Mouse (Mus musculus): Measurements from ENCODE around the gene Tns3. TPM values are rescaled to one million over a fixed set of nuclear protein-coding genes. Genes with fewer than 3 reads are reported as not detected.

The Tns3 gene
- total RNA-seq, 2 experiments from 2014 or later = 33.6 to 40.1 TPM

GRCm38 (mm10) chr11:8432941-8433340 lies 231.4 kb downstream of the Tns3 start:
- no peak for DNase-seq (ENCODE audit: extremely low spot score in 1 of 2, low spot score in 2 of 2)
- Histone ChIP-seq H3K27ac (no peak overlapping the region), H3K4me3 (no peak overlapping the region)
- intact Hi-C loops (cut with DNase I) = no loop called here
- no peak for TF ChIP-seq CTCF (IDR thresholded peaks at IDR 0.05)

GRCm38 (mm10) chr11:8427660-8428059 lies 236.7 kb downstream of the Tns3 start:
- Histone ChIP-seq H3K27ac (no peak overlapping the region), H3K4me3 (no peak overlapping the region)
- no peak for TF ChIP-seq CTCF (IDR thresholded peaks at IDR 0.05)
- DNase-seq (ENCODE audit: extremely low spot score in 1 of 2, low spot score in 2 of 2) = no peak
- intact Hi-C loops (cut with DNase I) = no loop called here

DNA sequence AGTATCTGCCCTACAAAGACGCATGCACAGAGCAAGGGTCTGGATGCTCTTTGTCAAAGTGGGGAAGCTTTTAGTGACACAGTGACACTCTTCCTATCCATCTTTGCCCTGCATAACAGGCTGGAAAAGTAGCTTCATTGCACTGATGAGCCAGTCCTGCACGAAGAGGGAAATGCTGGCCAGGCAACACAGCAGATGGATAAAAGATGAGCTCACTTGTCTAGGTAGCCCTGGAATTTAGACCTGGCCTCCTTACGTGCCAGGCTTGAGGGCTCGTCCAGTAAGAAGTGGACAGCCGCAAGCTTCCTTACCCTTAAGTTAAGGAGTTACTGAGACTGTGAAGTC lies 239.1 kb downstream of the Tns3 start:
- Histone ChIP-seq H3K27ac (no peak overlapping the region), H3K4me3 (no peak overlapping the region)
- TF ChIP-seq CTCF (IDR thresholded peaks at IDR 0.05) = no peak
- intact Hi-C loops (cut with DNase I) = loop anchor here (2.0 kb wide), 2 partner anchors 436 to 712 kb away; no protein-coding TSS in a partner anchor
- DNase-seq (ENCODE audit: extremely low spot score in 1 of 2, low spot score in 2 of 2) = no peak

GRCm38 (mm10) chr11:8424342-8425225 lies 239.8 kb downstream of the Tns3 start:
- peak overlapping the region; percentile 3; the same call in 1 of the 2 replicates for H3K27ac ChIP-seq
- intact Hi-C loops (cut with DNase I) = loop anchor here (1.0 to 2.0 kb wide), 4 partner anchors 100 to 712 kb away; no protein-coding TSS in a partner anchor
- TF ChIP-seq CTCF (IDR thresholded peaks at IDR 0.05) = peak; percentile 97
- peak; percentile 78 to 80 for DNase-seq (ENCODE audit: extremely low spot score in 1 of 2, low spot score in 2 of 2)
- H3K4me3 ChIP-seq = peak overlapping the region; percentile 30

DNA sequence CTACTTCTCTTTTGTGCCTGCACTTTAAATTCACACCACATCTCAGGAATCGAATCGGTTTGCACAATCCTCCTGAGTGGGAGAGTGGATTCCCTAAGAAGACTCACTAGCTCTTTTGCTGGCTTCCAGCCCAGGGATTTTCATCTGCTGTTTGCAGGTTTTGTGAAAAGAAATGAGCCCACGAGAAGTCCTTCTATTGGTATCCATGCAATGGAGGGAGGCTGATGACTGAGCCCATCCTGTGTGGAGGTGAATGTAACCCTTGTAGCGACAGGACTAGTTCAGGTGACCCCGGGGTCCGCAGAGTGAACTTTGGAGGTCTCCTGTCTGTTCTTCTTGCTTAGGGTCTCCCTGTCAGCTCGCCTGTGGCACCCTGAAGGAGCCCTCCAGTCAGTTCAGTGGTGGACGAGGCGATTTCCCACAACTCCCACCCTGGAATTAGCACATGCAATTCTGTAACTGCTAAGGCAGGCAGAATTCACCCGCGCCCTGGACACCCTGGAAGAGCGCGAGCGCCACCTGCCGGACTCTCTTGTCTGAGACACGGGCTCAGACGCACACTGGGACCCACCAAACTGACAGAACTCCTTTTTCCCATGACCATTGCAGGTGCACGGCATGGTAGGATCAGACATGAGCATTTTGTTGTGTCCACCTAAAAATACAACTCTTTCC lies 259.0 kb downstream of the Tns3 start:
- peak; percentile 55 to 61 for DNase-seq (ENCODE audit: extremely low spot score in 1 of 2, low spot score in 2 of 2)

DNA sequence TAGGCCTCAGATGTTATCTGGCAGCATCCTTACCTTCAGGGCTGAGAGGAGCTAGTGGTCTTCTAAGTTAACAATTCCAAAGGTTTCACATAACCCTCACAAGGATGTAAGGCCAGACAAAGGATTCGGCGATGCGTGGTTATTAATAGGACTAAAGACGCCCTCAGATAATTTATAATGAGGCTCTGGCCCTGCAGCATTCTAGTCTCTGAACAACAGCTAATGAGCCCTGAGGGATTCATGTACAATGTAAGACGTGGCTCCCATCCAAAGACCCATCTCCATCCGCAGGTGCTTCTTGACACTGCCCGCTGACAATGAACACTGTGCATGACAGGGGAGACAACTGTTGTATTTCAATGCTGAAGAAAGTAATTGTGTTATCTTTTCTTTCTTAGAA lies 263.0 kb downstream of the Tns3 start:
- TF ChIP-seq CTCF (IDR thresholded peaks at IDR 0.05) = no peak
- H3K4me3 ChIP-seq = no peak overlapping the region
- DNase-seq (ENCODE audit: extremely low spot score in 1 of 2, low spot score in 2 of 2) = no peak
- no peak overlapping the region for H3K27ac ChIP-seq
- intact Hi-C loops (cut with DNase I) = no loop called here

More for the DNA sequence above, 259.0 kb downstream of the Tns3 start:
- Histone ChIP-seq H3K27ac (no peak overlapping the region), H3K4me3 (no peak overlapping the region)
- TF ChIP-seq CTCF (IDR thresholded peaks at IDR 0.05) = peak; percentile 91
- intact Hi-C loops (cut with DNase I) = loop anchor here (2.0 to 5.0 kb wide), 3 partner anchors 103 to 1195 kb away; no protein-coding TSS in a partner anchor

DNA sequence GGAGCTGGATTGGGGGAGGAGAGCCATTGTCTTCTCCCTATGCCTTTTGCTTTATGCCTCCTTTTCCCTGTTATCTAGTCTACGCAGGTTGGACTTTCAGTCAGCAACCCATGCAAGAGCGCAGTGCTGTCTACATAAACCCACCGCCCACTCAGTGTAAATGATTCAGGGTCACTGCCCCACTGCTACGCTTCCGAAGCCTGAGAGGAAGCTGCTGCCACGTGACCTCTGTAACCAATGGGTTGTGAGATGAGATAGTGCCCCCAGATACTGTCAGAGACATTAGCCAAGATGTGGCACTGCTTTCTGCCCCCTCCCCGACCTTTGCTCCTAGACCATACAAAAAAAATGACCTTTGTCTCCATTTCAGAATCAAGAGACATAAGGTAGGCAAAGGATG lies 268.0 kb downstream of the Tns3 start:
- TF ChIP-seq CTCF (IDR thresholded peaks at IDR 0.05) = no peak
- intact Hi-C loops (cut with DNase I) = no loop called here
- DNase-seq (ENCODE audit: extremely low spot score in 1 of 2, low spot score in 2 of 2) = no peak
- Histone ChIP-seq H3K27ac (no peak overlapping the region), H3K4me3 (no peak overlapping the region)

- no peak overlapping the region for H3K4me3 ChIP-seq
- H3K27ac ChIP-seq = no peak overlapping the region
- intact Hi-C loops (cut with DNase I) = no loop called here
- DNase-seq (ENCODE audit: extremely low spot score in 1 of 2, low spot score in 2 of 2) = no peak
- TF ChIP-seq CTCF (IDR thresholded peaks at IDR 0.05) = no peak
Observed at GRCm38 (mm10) chr11:8391564-8391963, 272.8 kb downstream of the Tns3 start.

DNA sequence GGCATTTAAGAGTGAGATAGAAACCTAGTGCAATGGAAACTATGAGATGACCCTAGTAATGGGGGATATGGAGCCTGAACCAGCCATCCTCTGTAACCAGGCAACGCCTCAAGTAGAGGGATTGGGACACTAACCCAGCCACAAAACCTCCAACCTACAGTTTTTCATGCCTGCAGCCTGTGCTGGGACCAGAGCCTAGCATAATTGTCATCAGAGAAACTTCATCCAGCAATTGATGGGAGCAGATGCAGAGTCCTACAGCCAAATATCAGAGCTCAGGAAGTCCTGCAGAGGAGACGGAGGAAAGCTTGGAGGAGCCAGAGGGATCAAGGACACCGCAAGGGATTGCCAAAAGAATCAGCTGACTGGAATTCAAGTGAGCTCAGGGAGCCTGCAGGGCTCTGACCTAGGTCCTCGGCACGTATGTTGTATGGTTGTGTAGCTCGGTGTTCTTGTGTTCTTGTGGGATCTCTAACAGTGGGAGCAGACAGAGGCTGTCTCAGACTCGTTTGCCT lies 278.4 kb downstream of the Tns3 start:
- H3K4me3 ChIP-seq = no peak overlapping the region
- H3K27ac ChIP-seq = no peak overlapping the region
- TF ChIP-seq CTCF (IDR thresholded peaks at IDR 0.05) = no peak
- intact Hi-C loops (cut with DNase I) = no loop called here
- DNase-seq (ENCODE audit: extremely low spot score in 1 of 2, low spot score in 2 of 2) = no peak

Data from left cerebral cortex, adult 2 months (tissue).